Mouse (Mus musculus): ENCODE data around the gene Fkbp2. TPM values are rescaled to one million over a fixed set of nuclear protein-coding genes. Genes with fewer than 3 reads are reported as not detected.
A peak's percentile ranks its signal among the peaks of the same experiment; 100 is the strongest.

Gene Fkbp2
- polyA plus RNA-seq, 1 experiment from 2014 or later = 125 TPM

- WGBS = 74% methylated on average over 16 of the region's 16 CpGs
- Histone ChIP-seq H3K36me3 (ENCODE audit: control insufficient read depth, insufficient read depth, low read length) (no peaks in the 10 kb centered on the region), H3K27me3 (ENCODE audit: control insufficient read depth, insufficient read depth, low read depth, low read length) (peaks cover 34% of the 10 kb centered on the region), H3K4me3 (ENCODE audit: low read length) (no peak overlapping the region), H3K4me1 (replicated peaks; ENCODE audit: control insufficient read depth, insufficient read depth, low read length) (peaks cover 22% of the 10 kb centered on the region), H3K9ac (ENCODE audit: low read length) (no peak overlapping the region), H3K9me3 (ENCODE audit: control insufficient read depth, low read length) (no peaks in the 10 kb centered on the region), H3K27ac (ENCODE audit: low read length) (no peak overlapping the region), H3K4me2 (ENCODE audit: low read depth, low read length) (no peak overlapping the region)
- no peak for ATAC-seq (ENCODE audit: low read depth)
These were observed 42.5 kb downstream of the Fkbp2 start for GRCm38 (mm10) chr19:6937541-6938465.

GRCm38 (mm10) chr19:6936299-6936698 is 44.0 kb downstream of the Fkbp2 start:
- Histone ChIP-seq H3K4me3 (ENCODE audit: low read length) (no peak overlapping the region), H3K36me3 (ENCODE audit: control insufficient read depth, insufficient read depth, low read length) (no peaks in the 10 kb centered on the region), H3K27me3 (ENCODE audit: control insufficient read depth, insufficient read depth, low read depth, low read length) (peaks cover 49% of the 10 kb centered on the region), H3K9ac (ENCODE audit: low read length) (no peak overlapping the region), H3K4me2 (ENCODE audit: low read depth, low read length) (no peak overlapping the region), H3K4me1 (replicated peaks; ENCODE audit: control insufficient read depth, insufficient read depth, low read length) (peaks cover 21% of the 10 kb centered on the region), H3K9me3 (ENCODE audit: control insufficient read depth, low read length) (no peaks in the 10 kb centered on the region), H3K27ac (ENCODE audit: low read length) (no peak overlapping the region)
- no peak for ATAC-seq (ENCODE audit: low read depth)
- 21% methylated on average over 3 of the region's 3 CpGs for WGBS

GRCm38 (mm10) chr19:6934195-6934977 is 45.9 kb downstream of the Fkbp2 start, which contains the start of gene Kcnk4:
Gene Kcnk4, minus strand, starts transcription at chr19:6934515.
- peak within 1 kb of the TSS; percentile 61 for H3K9ac ChIP-seq (ENCODE audit: low read length)

GRCm38 (mm10) chr19:6933436-6934194 is 46.7 kb downstream of the Fkbp2 start:
- peak overlapping the region; percentile 61 for H3K9ac ChIP-seq (ENCODE audit: low read length)
- 3% methylated on average over 58 of the region's 58 CpGs for WGBS
- H3K4me1 ChIP-seq (replicated peaks; ENCODE audit: control insufficient read depth, insufficient read depth, low read length) = peaks cover 11% of the 10 kb centered on the region
- no peaks in the 10 kb centered on the region for H3K36me3 ChIP-seq (ENCODE audit: control insufficient read depth, insufficient read depth, low read length)
- H3K27ac ChIP-seq (ENCODE audit: low read length) = no peak overlapping the region
- H3K4me3 ChIP-seq (ENCODE audit: low read length) = peak overlapping the region; percentile 53
- no peaks in the 10 kb centered on the region for H3K9me3 ChIP-seq (ENCODE audit: control insufficient read depth, low read length)
- peaks cover 65% of the 10 kb centered on the region for H3K27me3 ChIP-seq (ENCODE audit: control insufficient read depth, insufficient read depth, low read depth, low read length)
- peak; percentile 72 for ATAC-seq (ENCODE audit: low read depth)
- peak overlapping the region; percentile 86 for H3K4me2 ChIP-seq (ENCODE audit: low read depth, low read length)

More at GRCm38 (mm10) chr19:6934195-6934977, 45.9 kb downstream of the Fkbp2 start, which contains the start of gene Kcnk4:
- H3K4me3 ChIP-seq (ENCODE audit: low read length) = peak within 1 kb of the TSS; percentile 53
- H3K9me3 ChIP-seq (ENCODE audit: control insufficient read depth, low read length) = no peaks in the 10 kb centered on the region
- H3K4me1 ChIP-seq (replicated peaks; ENCODE audit: control insufficient read depth, insufficient read depth, low read length) = peaks cover 11% of the 10 kb centered on the region
- peaks cover 59% of the 10 kb centered on the region for H3K27me3 ChIP-seq (ENCODE audit: control insufficient read depth, insufficient read depth, low read depth, low read length)
- no peak within 1 kb of the TSS for H3K27ac ChIP-seq (ENCODE audit: low read length)
- 11% methylated on average over 23 of the region's 23 CpGs for whole genome bisulfite sequencing
- H3K36me3 ChIP-seq (ENCODE audit: control insufficient read depth, insufficient read depth, low read length) = no peaks in the 10 kb centered on the region
- peak within 1 kb of the TSS; percentile 86 for H3K4me2 ChIP-seq (ENCODE audit: low read depth, low read length)
- no peak; the same call in 1 of the 2 replicates for ATAC-seq (ENCODE audit: low read depth)

- Histone ChIP-seq H3K27ac (ENCODE audit: low read length) (no peak overlapping the region), H3K27me3 (ENCODE audit: control insufficient read depth, insufficient read depth, low read depth, low read length) (peaks cover 71% of the 10 kb centered on the region), H3K9ac (ENCODE audit: low read length) (no peak overlapping the region), H3K9me3 (ENCODE audit: control insufficient read depth, low read length) (no peaks in the 10 kb centered on the region), H3K4me3 (ENCODE audit: low read length) (peak overlapping the region; percentile 53; the same call in 1 of the 2 replicates), H3K4me2 (ENCODE audit: low read depth, low read length) (no peak overlapping the region), H3K36me3 (ENCODE audit: control insufficient read depth, insufficient read depth, low read length) (no peaks in the 10 kb centered on the region), H3K4me1 (replicated peaks; ENCODE audit: control insufficient read depth, insufficient read depth, low read length) (peaks cover 11% of the 10 kb centered on the region)
- 21% methylated on average over 4 of the region's 4 CpGs for WGBS
- no peak for ATAC-seq (ENCODE audit: low read depth)
These were observed 47.2 kb downstream of the Fkbp2 start for GRCm38 (mm10) chr19:6933102-6933435.

- no peak for ATAC-seq (ENCODE audit: low read depth)
- WGBS = 48% methylated on average over 1 of the region's 1 CpGs
- Histone ChIP-seq H3K27me3 (ENCODE audit: control insufficient read depth, insufficient read depth, low read depth, low read length) (peaks cover 81% of the 10 kb centered on the region), H3K9ac (ENCODE audit: low read length) (no peak overlapping the region), H3K36me3 (ENCODE audit: control insufficient read depth, insufficient read depth, low read length) (no peaks in the 10 kb centered on the region), H3K4me1 (replicated peaks; ENCODE audit: control insufficient read depth, insufficient read depth, low read length) (peaks cover 11% of the 10 kb centered on the region), H3K27ac (ENCODE audit: low read length) (no peak overlapping the region), H3K9me3 (ENCODE audit: control insufficient read depth, low read length) (no peaks in the 10 kb centered on the region), H3K4me3 (ENCODE audit: low read length) (no peak overlapping the region), H3K4me2 (ENCODE audit: low read depth, low read length) (no peak overlapping the region)
These were observed 48.3 kb downstream of the Fkbp2 start for GRCm38 (mm10) chr19:6932018-6932417.

- WGBS = 7% methylated on average over 2 of the region's 2 CpGs
- Histone ChIP-seq H3K9me3 (ENCODE audit: control insufficient read depth, low read length) (no peaks in the 10 kb centered on the region), H3K27ac (ENCODE audit: low read length) (no peak overlapping the region), H3K4me2 (ENCODE audit: low read depth, low read length) (no peak overlapping the region), H3K4me3 (ENCODE audit: low read length) (no peak overlapping the region), H3K9ac (ENCODE audit: low read length) (no peak overlapping the region), H3K36me3 (ENCODE audit: control insufficient read depth, insufficient read depth, low read length) (no peaks in the 10 kb centered on the region), H3K4me1 (replicated peaks; ENCODE audit: control insufficient read depth, insufficient read depth, low read length) (peaks cover 13% of the 10 kb centered on the region), H3K27me3 (ENCODE audit: control insufficient read depth, insufficient read depth, low read depth, low read length) (peaks cover 87% of the 10 kb centered on the region)
- no peak for ATAC-seq (ENCODE audit: low read depth)
These were observed 49.3 kb downstream of the Fkbp2 start for GRCm38 (mm10) chr19:6931002-6931401.

GRCm38 (mm10) chr19:6928080-6928479 is 52.2 kb downstream of the Fkbp2 start:
- Histone ChIP-seq H3K9ac (ENCODE audit: low read length) (no peak overlapping the region), H3K4me3 (ENCODE audit: low read length) (no peak overlapping the region), H3K27me3 (ENCODE audit: control insufficient read depth, insufficient read depth, low read depth, low read length) (peaks cover 88% of the 10 kb centered on the region), H3K4me1 (replicated peaks; ENCODE audit: control insufficient read depth, insufficient read depth, low read length) (peaks cover 16% of the 10 kb centered on the region), H3K36me3 (ENCODE audit: control insufficient read depth, insufficient read depth, low read length) (no peaks in the 10 kb centered on the region), H3K27ac (ENCODE audit: low read length) (no peak overlapping the region), H3K4me2 (ENCODE audit: low read depth, low read length) (no peak overlapping the region), H3K9me3 (ENCODE audit: control insufficient read depth, low read length) (no peaks in the 10 kb centered on the region)
- no peak for ATAC-seq (ENCODE audit: low read depth)
- 13% methylated on average over 9 of the region's 9 CpGs for WGBS

Data from lung, embryonic 16.5 days (tissue).